Mouse (Mus musculus) 416B (cell line): ENCODE measurements at regions not wholly inside any gene's neighbourhood (a gene's known extent, or its start where the extent isn't known, plus 50 kb on each side); places are given as distances from the start of the nearest gene placed in this dataset.

Experiments used
- DNase-seq: peaks from one replicate; pipeline ENCODE4 v3.0.0; 2011; ENCODE audit warnings: low read depth

DNA sequence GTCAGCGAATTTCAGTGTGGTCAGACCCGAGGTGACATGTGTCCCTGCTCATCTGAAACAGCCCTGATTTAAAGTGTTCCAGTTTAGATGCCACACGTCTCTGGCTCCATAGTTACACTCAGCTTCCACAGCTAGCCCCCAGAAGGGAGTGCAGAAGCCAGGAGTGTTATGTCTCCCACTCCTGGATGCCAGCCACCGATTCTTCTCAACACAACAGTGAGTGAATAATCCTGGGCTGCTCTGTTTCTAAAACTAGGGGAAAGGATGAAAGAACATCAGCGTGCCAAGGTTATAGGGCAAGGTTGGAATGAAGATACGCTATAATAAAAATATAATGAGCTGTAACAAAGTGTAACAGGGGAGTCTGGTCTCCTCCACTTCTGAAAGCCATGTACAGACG lies 51.5 kb upstream of the Stmnd1 start:
- no peak for DNase-seq

DNA sequence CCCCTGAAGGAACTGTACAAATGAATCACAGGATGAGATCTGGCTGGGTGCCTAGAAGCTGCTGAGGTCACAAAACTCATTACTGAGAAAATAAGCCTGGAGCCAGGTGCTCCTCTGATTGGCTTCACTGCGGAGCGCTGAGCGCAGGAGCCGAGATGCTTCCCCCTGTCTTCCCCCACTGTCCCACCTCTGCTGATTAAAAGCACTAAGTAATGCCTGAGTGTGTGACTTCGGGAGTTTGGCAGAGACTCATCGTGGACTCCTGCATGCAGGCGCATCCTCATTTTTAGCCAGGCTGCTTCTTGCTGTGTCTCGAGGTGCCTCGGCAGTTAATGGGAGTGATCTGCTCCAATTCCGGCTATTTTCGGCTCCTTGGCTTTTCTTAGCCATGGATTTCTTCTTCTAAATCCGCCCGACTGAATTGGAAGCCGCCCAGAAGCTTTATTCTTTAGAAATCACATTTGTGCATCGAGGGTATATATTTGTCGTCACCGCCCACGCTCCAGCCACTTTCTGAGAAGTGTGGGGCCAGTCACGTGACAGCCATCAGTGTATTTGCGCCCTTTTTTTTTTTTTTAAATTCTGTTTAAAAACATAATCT lies 55.3 kb upstream of the Stmnd1 start:
- no peak for DNase-seq

- no peak for DNase-seq
These were observed 56.3 kb upstream of the Stmnd1 start for GRCm38 (mm10) chr13:46216954-46217838.

GRCm38 (mm10) chr13:46203551-46203950 lies 70.0 kb upstream of the Stmnd1 start:
- no peak for DNase-seq

DNA sequence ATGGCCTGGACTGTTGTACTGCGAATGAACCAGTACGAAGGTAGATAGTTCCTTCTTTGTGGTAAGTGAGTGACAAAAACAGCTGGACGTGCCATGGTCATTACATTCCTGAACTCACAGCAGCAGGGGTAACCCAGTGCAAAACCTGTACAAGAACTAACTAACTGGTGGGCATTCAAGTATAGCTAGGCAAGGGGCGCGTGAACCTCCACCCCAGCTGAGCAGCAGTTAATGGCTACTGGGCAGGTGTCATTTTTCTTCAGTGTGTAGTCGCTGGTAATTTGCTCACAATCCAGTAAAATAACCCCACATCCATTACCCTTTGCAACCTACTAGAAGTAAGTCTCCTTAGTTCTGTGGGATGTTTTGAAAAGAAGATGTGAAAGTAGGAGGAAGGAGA lies 70.9 kb upstream of the Stmnd1 start:
- no peak for DNase-seq

DNA sequence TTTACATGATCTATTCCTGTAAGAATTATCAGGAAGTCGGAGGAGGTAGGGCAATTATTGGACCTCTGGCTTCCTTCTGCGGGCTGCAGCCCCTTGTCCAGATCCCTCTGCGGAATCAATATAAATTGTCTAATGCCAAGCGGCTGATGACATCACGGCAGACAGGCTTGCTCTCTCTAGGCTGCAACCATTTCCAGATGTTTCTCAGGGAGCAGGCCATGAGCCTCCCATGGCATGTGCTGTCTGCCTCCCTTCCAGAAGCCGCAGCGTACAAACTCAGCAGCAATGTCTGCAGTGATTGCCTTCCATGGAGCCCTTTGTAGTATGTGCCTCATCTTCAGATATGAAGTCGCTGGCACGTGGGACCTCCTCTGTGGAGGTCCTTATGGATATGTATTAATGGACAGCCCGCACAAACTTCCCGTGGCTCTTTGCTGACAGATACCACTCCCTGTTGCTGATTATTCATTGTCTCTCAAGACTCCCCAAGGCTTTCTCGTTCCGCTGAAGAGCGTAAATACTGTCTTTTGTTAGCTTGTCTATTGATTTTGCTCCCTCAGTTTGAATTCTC lies 72.4 kb upstream of the Stmnd1 start:
- no peak for DNase-seq

- DNase-seq: no peak
These were observed 80.4 kb upstream of the Stmnd1 start for GRCm38 (mm10) chr13:46193131-46193530.

DNA sequence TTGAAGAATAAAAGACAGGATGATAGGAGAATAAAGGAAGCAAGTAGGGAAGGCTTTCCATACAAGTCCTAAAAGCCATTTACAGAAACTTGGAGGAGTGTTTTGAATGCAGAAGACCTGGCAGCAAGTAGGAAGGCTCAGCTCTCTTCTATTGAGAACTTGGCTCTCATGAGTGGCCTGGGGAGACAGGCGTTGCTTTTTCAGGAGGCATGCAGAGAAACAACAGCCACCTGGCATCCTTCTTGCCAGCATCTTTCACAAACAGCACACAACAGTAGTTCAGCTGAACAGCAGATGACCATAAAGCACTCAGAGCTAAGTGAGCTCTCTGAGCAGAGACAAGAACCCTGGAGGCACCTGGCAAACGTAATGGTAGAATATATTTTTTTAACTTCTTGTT lies 83.8 kb upstream of the Stmnd1 start:
- no peak for DNase-seq

DNA sequence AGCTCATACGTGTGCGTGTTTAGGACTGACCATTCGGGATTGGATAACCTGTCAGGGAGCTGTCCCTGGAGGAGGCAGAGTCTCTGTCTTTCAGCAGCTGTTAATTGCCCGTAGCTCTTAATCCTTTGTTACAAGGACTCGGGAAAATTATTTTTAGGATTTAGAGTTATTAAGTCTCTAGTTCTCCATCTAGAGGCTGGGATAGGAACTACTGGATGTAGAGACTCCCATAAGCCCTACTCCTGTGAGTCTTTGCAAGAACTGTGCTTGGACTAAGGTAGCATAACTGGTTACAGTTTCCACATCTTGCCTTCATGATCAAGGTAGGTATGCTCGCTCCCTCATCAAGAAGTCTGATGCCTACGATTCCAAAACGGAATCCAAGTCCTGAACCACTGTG lies 90.7 kb upstream of the Stmnd1 start:
- DNase-seq: peak; percentile 48

GRCm38 (mm10) chr13:46180606-46181133 lies 92.9 kb upstream of the Stmnd1 start:
- peak; percentile 60 for DNase-seq

DNA sequence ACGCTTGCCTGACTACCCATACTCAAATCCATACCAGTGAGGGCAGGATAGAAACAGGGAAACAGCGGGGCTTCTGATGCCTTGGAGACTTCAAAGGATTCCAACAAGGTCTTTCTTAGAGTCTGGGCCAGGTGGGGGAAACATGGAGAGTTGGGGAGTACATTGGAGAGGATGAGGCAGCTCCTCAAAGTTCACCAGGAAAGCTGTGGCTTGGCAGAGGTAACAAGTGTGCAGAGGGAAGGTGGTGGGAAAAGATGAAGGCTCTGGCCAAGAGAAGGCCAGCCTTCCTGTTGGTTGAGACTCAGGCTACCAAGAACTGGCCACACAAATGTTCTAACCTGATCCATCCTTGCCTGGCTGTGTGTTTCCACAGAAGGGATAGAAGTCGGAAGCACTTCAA lies 93.6 kb upstream of the Stmnd1 start:
- no peak for DNase-seq

DNA sequence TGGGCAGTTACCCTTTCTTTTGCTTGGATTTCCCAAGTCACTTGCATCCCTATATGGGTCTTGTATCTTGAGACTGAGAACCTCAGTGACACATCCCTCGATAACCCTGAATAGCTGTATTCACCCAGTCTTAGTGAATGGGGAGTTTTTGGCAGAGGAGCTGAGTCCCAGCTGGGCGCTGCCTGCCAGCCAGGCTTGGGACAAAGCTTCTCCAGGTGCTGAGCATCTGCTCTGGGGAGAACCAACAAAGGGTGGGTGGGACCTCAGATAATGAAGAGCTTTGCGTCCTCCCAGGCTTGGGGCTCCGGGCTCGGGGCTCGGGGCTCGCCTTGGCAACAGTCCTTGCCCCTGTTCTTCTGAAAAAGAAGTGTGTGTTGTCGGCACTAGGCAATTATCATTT lies 100.4 kb upstream of the Stmnd1 start:
- DNase-seq: no peak

DNA sequence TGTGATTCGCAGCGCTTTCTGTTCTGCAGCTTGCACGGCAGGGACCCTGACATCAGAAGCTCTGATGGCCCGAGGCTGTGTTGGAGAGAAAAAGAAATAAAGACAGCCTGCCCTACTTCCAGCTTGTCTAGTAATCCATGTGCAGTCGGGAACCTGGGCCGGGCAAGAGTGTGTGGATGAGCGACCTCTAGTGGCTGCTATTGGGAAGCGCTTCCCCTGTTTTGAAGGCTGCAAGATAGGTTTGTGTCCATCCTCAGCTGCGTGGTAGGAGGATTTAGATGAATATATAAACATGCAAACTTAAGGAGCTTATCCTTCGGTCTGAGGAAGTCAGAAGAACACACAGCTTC lies 111.5 kb upstream of the Stmnd1 start:
- peak; percentile 74 for DNase-seq

DNA sequence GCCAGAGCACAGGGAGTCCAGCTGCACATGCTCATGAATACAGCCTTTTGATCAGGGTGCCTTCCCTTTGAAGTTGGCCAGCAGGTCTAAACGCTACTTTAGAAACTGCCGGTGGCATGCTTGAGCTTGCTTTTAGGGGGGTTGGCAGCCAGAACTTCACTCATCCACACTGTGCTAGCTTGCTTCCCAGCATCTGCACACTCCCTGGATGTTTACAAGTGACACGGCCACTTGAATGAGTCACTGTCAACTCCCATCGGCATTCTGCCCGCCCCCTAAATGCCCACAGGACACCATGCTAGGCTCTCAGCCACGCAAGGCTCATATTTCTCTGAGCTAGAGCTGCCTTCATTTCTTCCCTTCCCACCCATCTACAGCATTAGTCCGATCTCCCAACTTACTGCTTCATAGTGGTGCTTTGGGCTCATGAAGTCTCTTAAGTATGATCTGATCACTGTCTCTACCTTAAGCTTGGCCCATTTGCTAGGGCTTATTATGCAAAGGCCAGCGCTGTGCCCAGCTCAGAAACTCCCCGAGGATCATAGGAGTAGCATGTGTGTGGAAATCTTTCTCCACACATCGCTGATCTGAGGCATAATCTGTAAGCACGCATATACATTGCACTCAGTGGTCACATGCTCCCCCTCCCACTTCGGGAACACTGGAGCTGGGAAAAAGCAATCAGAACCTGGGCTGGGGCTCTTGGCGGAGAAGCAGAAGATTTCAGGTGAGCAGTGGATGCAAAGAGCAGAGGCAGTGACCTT lies 112.1 kb upstream of the Stmnd1 start:
- DNase-seq: peak; percentile 32

GRCm38 (mm10) chr13:46159354-46159753 lies 114.2 kb upstream of the Stmnd1 start:
- no peak for DNase-seq

DNA sequence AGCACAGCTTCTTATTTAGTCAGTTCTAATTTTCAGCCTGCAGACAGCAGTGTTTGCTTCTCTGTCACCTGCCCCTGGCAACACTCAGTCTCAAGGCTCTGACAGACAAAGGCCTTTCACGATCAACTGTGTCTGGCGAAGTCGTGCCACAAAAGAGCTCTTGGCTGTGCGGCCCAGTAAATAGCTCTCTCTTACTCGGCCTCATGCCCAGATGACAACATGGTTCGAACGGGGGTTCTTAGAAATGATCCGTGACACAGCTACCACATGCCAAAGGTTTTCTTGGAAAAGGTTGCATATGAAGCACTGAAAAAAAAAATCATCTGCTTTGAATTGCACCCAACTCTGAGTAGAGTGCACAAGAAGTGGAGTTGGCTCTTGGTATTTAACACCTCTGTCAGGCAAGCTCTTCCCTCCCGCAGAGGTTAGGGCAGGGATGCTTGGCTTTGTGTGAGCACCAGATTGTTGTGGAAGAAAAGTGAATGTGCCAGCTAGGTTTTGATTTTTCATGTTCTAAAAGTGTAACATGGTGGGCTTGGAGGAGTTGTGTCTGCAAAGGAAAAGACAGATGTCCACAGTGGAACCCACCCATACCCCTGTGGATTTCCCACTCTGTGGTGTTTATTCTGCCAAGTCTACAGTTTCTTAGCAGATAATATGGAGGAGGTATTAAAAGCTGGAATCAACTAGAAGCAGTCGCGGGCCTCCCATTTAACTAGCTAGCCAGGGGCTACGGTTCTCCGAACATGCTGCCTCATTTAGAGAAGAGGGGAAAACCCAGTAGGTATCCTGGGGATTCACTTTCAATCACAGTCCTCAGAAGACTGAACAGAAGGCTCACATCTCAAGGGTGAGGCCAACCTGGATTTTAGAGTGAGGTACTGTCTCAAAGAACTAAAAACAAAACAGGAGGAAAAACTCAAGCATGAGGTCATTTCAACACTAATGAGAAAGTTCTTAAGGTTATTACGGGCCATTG lies 120.0 kb upstream of the Stmnd1 start:
- no peak for DNase-seq

DNA sequence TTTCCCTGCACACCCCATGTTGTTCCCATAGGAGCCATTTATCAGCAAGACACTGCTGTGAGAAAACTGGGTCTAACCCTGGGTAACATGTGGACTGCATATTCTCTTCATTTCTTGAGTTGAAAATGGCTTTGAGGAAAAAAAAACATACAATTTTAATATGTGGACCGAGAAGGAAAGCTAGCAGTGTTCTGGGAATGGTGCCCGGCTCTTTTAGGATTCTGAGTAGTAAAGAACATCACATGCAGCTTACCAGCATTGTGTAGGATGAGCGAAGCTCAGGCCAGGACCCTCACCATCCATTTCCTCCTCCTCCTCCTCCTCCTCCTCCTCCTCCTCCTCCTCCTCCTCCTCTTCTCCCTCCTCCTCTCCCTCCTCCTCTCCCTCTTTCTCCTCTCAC lies 133.5 kb upstream of the Stmnd1 start:
- no peak for DNase-seq

- DNase-seq: no peak
These were observed 134.3 kb upstream of the Stmnd1 start for GRCm38 (mm10) chr13:46139251-46139650.

GRCm38 (mm10) chr13:46135411-46135810 lies 138.1 kb upstream of the Stmnd1 start:
- no peak for DNase-seq

DNA sequence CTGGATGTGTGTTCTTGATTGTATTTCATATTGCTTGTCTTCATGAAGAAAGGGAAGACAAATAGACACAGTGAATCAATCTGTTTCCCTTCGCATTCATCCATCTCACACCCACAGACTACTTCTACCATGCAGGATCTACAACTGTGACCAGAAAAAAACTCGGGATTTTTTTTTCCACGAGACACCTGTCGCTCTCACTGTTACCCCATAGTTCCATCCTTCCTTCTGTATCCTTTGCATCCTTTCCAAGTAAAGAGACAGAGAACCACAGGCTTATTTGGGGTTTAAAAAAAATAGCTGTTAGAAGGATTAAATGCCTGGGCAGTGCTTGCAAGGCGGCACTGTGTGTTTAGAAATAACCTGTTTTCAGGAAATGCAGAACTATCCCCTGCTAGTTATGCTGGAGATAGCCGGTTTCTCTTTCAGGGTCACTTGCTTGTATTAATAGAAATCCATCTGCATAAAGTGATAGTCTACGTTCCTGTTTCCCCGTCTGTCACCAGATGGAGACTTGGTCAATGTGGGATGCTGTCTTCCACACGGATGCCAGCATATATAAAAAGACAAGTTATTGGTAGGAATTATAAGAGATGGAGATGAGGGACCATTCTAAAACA lies 144.2 kb upstream of the Stmnd1 start:
- no peak for DNase-seq

- DNase-seq: no peak
These were observed 150.1 kb upstream of the Stmnd1 start for GRCm38 (mm10) chr13:46123446-46123845.
